Mouse (Mus musculus) spleen, postnatal 4 days (tissue): ENCODE data around the gene Zfp827.
"Not testable (repeated sequence)": the region's sequence is repeated elsewhere in the genome, so short reads cannot be mapped to it uniquely, and the experiment has no call there.

ENCODE experiments used
- DNase-seq, 2 experiments: peaks; one replicate each; pipeline ENCODE4 v3.0.0; 2022; ENCODE audit warnings: low spot score in 2 of 2

Zfp827 gene

DNA sequence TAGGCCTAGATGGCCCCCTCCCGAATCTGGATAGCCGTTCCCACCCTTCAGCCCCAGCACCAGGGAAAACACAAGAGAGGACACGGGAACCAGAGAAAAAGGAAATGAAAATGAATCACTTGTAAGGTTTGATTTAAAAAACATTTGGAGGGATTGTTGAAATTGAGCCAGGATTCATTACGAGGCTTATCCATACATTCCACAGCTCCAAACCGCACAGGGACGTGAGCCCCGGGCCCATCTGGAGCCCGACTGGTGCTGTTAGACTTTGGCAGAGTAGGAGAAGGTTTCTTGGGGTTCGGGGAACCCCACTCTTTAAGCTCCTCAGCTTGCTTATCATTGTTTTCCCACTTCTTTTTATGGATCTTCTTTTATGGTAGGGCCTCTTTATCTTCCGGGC, 76.9 kb downstream of the Zfp827 start:
- no peak for DNase-seq

GRCm38 (mm10) chr8:79111461-79111860, 83.2 kb downstream of the Zfp827 start:
- DNase-seq: no peak

GRCm38 (mm10) chr8:79112480-79112879, 84.2 kb downstream of the Zfp827 start:
- DNase-seq: no peak

DNA sequence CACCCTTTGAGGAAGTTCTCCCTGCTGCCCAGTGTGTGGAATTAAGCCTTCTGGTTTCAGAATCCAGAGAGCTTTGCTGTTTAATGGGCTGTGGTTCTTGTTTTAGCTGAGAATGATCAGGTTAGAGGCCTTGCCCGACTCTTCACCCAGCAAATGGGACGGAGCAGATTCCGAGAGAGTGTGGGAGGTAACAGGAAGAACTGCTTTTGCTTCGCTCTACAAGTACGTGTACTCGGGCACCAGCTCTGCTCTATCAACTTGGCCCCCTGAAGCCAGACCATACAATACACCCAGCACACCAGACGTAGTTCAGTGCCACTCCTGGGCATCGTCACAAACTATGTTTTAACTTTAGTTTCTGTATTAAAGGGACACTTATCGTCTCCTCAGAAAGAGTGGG, 85.3 kb downstream of the Zfp827 start:
- no peak for DNase-seq

DNA sequence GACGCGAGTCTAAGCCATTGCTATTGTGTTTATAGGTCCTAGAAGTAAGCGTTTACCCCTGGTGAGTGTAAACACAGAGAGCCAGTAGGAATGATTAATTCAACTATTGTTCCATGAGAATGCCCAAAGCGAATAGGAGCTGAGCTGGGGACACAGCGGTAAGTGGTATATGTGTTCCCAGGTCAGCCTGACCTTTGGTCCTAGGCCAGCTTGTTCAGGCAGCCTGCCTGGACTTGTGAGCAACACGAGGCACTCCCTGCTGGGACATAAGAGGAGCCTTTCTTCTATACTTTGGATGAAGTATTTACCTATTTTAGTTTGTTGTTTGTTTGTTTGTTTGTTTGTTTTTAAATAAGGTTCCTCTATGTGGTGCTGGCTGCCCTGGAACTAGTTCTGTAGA, 86.3 kb downstream of the Zfp827 start:
- DNase-seq: no peak

GRCm38 (mm10) chr8:79116436-79116835, 88.2 kb downstream of the Zfp827 start:
- DNase-seq: no peak

DNA sequence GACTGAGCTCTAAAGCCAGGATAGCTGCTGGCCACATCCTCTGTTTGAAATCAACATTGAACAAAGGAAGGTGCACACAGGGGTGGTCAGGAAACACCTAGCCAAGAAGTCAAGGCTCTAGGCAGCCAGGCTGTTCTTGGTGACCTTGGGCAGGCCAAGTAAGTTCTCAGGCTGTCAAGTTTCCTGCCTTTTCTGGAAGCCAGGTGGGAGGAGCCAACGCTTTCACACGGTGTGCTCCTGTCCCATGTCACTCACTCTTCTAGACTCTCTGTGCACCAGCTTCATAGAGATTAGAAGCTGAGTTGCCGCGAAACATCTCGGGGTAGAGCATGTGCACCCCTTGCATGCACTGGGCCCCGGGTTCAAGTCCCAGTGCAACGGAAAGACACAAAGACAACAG, 89.5 kb downstream of the Zfp827 start:
- no peak for DNase-seq

GRCm38 (mm10) chr8:79121614-79122013, 93.4 kb downstream of the Zfp827 start:
- DNase-seq: no peak

GRCm38 (mm10) chr8:79124231-79124630, 96.0 kb downstream of the Zfp827 start:
- no peak for DNase-seq

DNA sequence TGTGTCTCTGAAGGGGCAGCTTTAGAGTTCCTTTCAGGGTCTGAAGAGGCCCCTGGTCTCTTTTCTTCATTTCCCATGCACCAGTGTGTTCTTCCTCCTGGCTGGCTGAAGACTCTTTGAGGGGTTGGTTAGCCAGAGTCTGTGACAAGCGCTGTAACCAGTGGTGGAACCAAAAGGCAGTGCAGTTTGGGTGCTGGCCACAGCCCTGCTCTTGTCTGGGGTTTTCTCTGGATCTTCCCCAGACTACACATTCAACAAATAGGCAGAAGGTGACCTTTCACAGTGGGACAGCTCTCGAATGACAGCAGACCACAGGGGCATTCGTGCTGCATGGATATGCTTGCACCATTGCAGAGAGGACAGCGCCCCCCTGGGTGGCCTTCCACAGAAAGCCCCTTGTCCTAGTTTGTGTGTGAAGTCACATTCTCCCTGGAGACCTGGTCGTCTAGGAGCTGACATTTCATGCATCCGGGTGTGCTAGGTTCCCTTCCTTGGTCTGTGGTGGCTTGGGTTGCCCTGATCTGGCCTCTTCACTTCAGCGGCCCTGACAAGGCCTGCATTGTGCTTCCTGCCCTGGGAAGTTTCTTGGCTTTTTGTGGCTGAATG, 99.1 kb downstream of the Zfp827 start:
- no peak for DNase-seq

DNA sequence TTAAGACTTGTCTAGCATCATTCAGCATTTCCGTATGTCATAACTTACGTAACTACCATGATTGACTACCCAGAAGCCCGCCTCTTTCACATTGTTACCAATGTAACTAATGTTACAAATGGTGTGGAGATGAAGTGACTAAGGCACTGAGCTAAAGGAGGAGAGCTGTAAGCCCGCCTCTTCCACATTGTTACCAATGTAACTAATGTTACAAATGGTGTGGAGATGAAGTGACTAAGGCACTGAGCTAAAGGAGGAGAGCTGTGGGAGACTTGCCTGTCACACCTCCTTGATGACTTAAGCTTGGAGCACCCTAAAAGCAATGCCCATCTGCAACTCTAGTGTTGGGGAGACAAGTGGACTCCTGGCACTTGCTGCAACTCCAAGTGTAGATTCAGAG, 100.3 kb downstream of the Zfp827 start:
- DNase-seq: not testable (repeated sequence)

DNA sequence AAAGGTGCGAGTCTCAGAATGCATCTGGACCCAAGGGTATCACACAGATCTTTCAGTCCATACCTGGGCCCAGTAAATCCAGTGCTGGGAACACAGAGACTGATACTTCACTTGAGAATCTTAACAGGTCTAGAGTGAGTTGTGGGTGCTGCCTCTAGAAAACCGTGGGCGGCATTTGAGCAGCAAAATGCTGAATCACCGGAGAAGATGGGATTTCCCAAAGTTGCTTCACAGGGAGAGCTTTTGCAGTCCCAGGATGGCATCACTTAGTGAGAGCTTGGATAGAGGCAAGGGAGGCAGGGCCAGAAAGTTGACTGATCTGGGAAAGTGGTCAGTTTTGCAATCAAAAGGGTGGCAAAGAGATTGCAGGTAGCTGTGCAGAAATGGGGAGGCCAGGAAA, 111.4 kb downstream of the Zfp827 start:
- DNase-seq: no peak

DNA sequence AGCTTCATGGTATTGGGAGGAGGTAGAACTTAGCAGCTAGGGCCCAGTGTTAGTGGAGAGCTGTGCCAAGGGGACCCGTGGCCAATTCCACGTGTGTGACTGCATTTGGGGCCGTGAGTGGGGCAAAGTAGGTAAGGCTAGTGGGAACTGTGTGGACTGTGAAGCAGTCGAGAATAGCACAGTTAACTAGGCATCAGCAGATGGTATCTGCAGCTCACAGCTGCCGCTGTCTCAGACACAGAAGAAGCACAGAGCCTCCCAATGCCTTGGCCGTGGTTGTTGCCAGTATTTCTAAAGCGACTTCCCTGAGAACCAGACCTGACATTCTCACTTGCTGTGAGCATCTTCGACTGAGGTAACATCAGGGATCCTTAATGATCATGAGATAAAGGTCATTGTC, 112.7 kb downstream of the Zfp827 start:
- DNase-seq: no peak

DNA sequence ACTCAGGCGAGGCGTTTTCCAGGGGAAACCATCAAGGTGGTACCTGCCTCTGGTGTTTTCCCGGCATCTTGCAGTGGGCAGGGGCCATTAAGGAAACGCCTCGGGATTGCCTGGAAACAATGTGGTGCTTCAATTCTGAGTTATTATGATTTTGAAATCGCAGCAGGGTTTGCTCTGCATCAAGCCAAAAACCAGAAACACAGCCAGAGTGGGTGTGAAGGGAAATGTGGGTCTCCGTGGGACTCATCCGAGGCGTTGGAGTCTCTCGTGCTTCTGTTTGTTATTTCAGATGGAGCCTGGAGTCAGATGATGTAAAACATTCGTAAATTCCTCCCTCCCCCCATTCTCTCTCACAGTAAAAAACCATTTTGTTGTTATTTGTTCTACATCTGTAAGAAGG, 113.4 kb downstream of the Zfp827 start:
- DNase-seq: no peak

GRCm38 (mm10) chr8:79143729-79144128, 115.5 kb downstream of the Zfp827 start:
- no peak for DNase-seq

DNA sequence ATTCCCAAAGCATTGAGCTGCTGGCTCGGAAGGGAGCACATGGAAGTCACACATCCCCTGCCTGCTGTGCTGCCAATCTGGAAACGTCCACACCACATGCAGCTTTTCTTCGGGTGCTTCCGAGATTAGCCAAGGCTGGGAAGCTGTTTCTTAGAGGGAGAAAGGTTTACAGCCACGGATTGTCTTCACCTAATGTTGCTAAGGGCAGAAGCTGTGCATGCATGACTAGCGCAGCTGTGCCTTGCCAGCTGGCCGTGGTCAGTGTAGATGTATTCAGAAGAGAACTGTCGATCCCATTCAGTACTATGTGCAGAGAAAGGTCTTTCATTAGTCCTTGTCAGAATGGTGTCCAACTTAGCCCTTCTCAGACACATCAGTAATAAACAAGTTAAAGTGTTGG, 117.0 kb downstream of the Zfp827 start:
- DNase-seq: no peak

GRCm38 (mm10) chr8:79145626-79146025, 117.4 kb downstream of the Zfp827 start:
- DNase-seq: no peak

DNA sequence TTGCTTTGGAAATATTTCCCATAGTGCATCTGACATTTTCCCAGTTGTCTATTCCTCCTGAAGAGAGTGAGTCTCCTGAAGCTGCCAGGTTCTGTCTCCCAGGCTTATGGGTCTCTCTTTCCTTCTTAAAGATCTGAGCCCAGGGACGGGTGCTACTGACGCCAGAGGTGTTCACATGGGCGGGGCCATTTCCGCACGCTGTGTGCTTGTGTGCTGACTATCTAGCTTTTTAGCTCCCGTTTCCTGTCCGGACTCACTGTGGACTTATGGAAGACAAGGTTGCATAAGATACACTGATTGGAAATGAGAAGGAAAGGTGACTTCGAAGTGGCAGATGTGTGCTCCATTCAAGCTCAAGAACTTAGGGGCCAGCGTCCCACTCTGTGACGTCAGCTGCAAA, 120.6 kb downstream of the Zfp827 start:
- DNase-seq: no peak

- no peak for DNase-seq
Observed at GRCm38 (mm10) chr8:79149880-79150279, 121.6 kb downstream of the Zfp827 start.

- DNase-seq: no peak
Observed at GRCm38 (mm10) chr8:79150544-79151192, 122.4 kb downstream of the Zfp827 start.

- no peak for DNase-seq
Observed at GRCm38 (mm10) chr8:79151644-79152043, 123.4 kb downstream of the Zfp827 start.

- no peak for DNase-seq
Observed at GRCm38 (mm10) chr8:79153201-79153600, 125.0 kb downstream of the Zfp827 start.

DNA sequence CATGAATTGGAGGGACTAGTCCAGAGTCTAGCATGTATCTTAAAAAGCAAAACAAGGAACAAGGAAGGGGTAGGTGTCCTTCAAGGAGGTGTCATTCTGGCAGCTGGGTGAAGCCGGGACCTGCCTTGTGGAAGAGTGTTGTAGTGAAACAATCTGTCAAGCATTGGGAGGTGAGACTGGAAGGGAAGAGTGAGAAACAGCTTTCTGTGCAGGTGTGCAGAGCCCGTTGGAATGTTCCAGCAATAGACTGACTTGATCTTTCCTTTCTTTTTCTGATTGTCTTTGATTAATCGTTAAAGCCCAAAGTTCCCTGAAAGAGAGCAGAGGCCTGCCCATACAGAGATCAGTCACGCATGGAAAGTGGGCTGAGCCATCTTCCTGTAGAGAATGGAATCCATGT, 125.4 kb downstream of the Zfp827 start:
- DNase-seq: no peak
